Mouse (Mus musculus) MEL (cell line): ENCODE results near the gene Cep78. TPM values are rescaled to one million over a fixed set of nuclear protein-coding genes. Genes with fewer than 3 reads are reported as not detected.

Experiments used
- DNase-seq: peaks from one replicate; pipeline ENCODE4 v3.0.0; 2011; ENCODE audit warnings: low read depth, low spot score
- H3K27ac ChIP-seq: 2 replicates; pipeline ENCODE4 v1.5.1; 2012; ENCODE audit warnings: low read depth, mild to moderate bottlenecking, control low read depth, low read length, moderate library complexity; ENCODE audit not compliant: control insufficient read depth
- H3K27me3 ChIP-seq, 2 experiments: fragments of 150-350 bp in 1 of 2; sonication (generic) in 1 of 2; 2 replicates each; pipeline ENCODE4 v1.6.1; 2012; ENCODE audit warnings: low read length in 2 of 2, mild to moderate bottlenecking in 2 of 2, improper control_type of control experiment in 1 of 2, moderate library complexity in 1 of 2; ENCODE audit not compliant: insufficient read depth in 2 of 2, control insufficient read depth in 1 of 2
- H3K36me3 ChIP-seq, 2 experiments: 2 replicates each; pipeline ENCODE4 v1.6.1; 2012 to 2014; ENCODE audit warnings: low read length in 2 of 2, improper control_type of control experiment in 1 of 2, inconsistent platforms in 1 of 2, mild to moderate bottlenecking in 1 of 2; ENCODE audit not compliant: insufficient read depth in 2 of 2, control insufficient read depth in 1 of 2
- H3K4me1 ChIP-seq, 2 experiments: fragments of 150-350 bp in 1 of 2; sonication (generic) in 1 of 2; 2 replicates each; pipeline ENCODE4 v1.6.1; 2012; ENCODE audit warnings: low read length in 2 of 2, improper control_type of control experiment in 1 of 2, mild to moderate bottlenecking in 1 of 2; ENCODE audit not compliant: insufficient read depth in 2 of 2, control insufficient read depth in 1 of 2
- H3K4me3 ChIP-seq, 2 experiments: fragments of 150-350 bp in 1 of 2; sonication (generic) in 1 of 2; 2 replicates each; pipeline ENCODE4 v1.5.1; 2012; ENCODE audit warnings: low read depth in 2 of 2, low read length in 2 of 2, mild to moderate bottlenecking in 2 of 2, moderate library complexity in 2 of 2, control low read depth in 1 of 2, improper control_type of control experiment in 1 of 2; ENCODE audit not compliant: control insufficient read depth in 1 of 2, insufficient read depth in 1 of 2
- H3K79me2 ChIP-seq: 2 replicates; pipeline ENCODE4 v1.6.1; 2012; ENCODE audit warnings: mild to moderate bottlenecking, low read length, moderate library complexity; ENCODE audit not compliant: control insufficient read depth, poor library complexity, insufficient read depth
- H3K9ac ChIP-seq: 2 replicates; pipeline ENCODE4 v1.6.1; 2012; ENCODE audit warnings: low read depth, mild to moderate bottlenecking, control low read depth, low read length, moderate library complexity; ENCODE audit not compliant: control insufficient read depth, poor library complexity, severe bottlenecking
- H3K9me3 ChIP-seq: fragments of 150-350 bp; sonication (generic); replicated peaks from 2 replicates; pipeline ENCODE4 v1.6.1; 2012; ENCODE audit warnings: mild to moderate bottlenecking, low read length, improper control_type of control experiment, moderate library complexity; ENCODE audit not compliant: insufficient read depth
- BHLHE40 ChIP-seq: IDR thresholded peaks from 2 replicates; pipeline ENCODE4 v1.6.1; 2012; ENCODE audit warnings: low read depth, mild to moderate bottlenecking, inconsistent platforms, low read length, improper control_type of control experiment, borderline replicate concordance
- CHD1 ChIP-seq: IDR thresholded peaks from 2 replicates; pipeline ENCODE4 v1.6.1; 2012; ENCODE audit warnings: low read depth, mild to moderate bottlenecking, inconsistent platforms, low read length, improper control_type of control experiment
- CHD2 ChIP-seq: IDR thresholded peaks from 2 replicates; pipeline ENCODE4 v1.6.1; 2011; ENCODE audit warnings: low read length, improper control_type of control experiment
- ELF1 ChIP-seq: IDR thresholded peaks from 2 replicates; pipeline ENCODE4 v1.6.1; 2014; ENCODE audit warnings: low read depth, mild to moderate bottlenecking, inconsistent platforms, low read length, improper control_type of control experiment, moderate library complexity
- EP300 ChIP-seq, 2 experiments: IDR thresholded peaks; 2 replicates each; pipeline ENCODE4 v1.6.1; 2011; ENCODE audit warnings: improper control_type of control experiment in 2 of 2, low read length in 2 of 2, low read depth in 1 of 2, mild to moderate bottlenecking in 1 of 2
- ETS1 ChIP-seq: IDR thresholded peaks from 2 replicates; pipeline ENCODE4 v1.6.1; 2012; ENCODE audit warnings: low read depth, mild to moderate bottlenecking, inconsistent platforms, low read length, improper control_type of control experiment, moderate library complexity
- GABPA ChIP-seq: IDR thresholded peaks from 2 replicates; pipeline ENCODE4 v1.6.1; 2012; ENCODE audit warnings: low read depth, mild to moderate bottlenecking, inconsistent platforms, low read length, improper control_type of control experiment, moderate library complexity
- GATA1 ChIP-seq: IDR thresholded peaks from 2 replicates; pipeline ENCODE4 v1.6.1; 2011; ENCODE audit warnings: low read depth, low read length, improper control_type of control experiment
- HCFC1 ChIP-seq: IDR thresholded peaks from 2 replicates; pipeline ENCODE4 v1.6.1; 2012; ENCODE audit warnings: low read depth, mild to moderate bottlenecking, inconsistent platforms, low read length, improper control_type of control experiment, moderate library complexity
- KAT2A ChIP-seq: conservative IDR thresholded peaks from 2 replicates; pipeline ENCODE4 v1.6.1; 2012; ENCODE audit warnings: low read depth, low read length, improper control_type of control experiment, inconsistent platforms
- MAFK ChIP-seq: IDR thresholded peaks from 2 replicates; pipeline ENCODE4 v1.6.1; 2011; ENCODE audit warnings: low read depth, mild to moderate bottlenecking, low read length, improper control_type of control experiment, borderline replicate concordance
- MAX ChIP-seq: IDR thresholded peaks from 2 replicates; pipeline ENCODE4 v1.6.1; 2011; ENCODE audit warnings: low read length, improper control_type of control experiment
- MEF2A ChIP-seq: IDR thresholded peaks from 2 replicates; pipeline ENCODE4 v1.6.1; 2014; ENCODE audit warnings: low read depth, mild to moderate bottlenecking, inconsistent platforms, low read length, improper control_type of control experiment; ENCODE audit not compliant: poor library complexity, insufficient replicate concordance, severe bottlenecking; ENCODE audit errors: extremely low read depth
- MXI1 ChIP-seq: IDR thresholded peaks from 2 replicates; pipeline ENCODE4 v1.6.1; 2011; ENCODE audit warnings: mild to moderate bottlenecking, low read depth, low read length, improper control_type of control experiment
- MYB ChIP-seq: IDR thresholded peaks from 2 replicates; pipeline ENCODE4 v1.6.1; 2011; ENCODE audit warnings: mild to moderate bottlenecking, low read depth, low read length, improper control_type of control experiment
- MYC ChIP-seq: IDR thresholded peaks from 2 replicates; pipeline ENCODE4 v1.6.1; 2011; ENCODE audit warnings: low read depth, mild to moderate bottlenecking, low read length, improper control_type of control experiment, moderate library complexity
- NELFE ChIP-seq: IDR thresholded peaks from 2 replicates; pipeline ENCODE4 v1.6.1; 2011; ENCODE audit warnings: low read depth, low read length, improper control_type of control experiment
- NRF1 ChIP-seq: IDR thresholded peaks from 2 replicates; pipeline ENCODE4 v1.6.1; 2014; ENCODE audit warnings: low read depth, mild to moderate bottlenecking, inconsistent platforms, low read length, improper control_type of control experiment, moderate library complexity; ENCODE audit not compliant: poor library complexity, insufficient read depth, severe bottlenecking
- POLR2A ChIP-seq, 2 experiments: IDR thresholded peaks; 2 replicates each; pipeline ENCODE4 v1.6.1; 2011 to 2012; ENCODE audit warnings: low read length in 2 of 2, mild to moderate bottlenecking in 2 of 2, control low read depth in 1 of 2, improper control_type of control experiment in 1 of 2, low read depth in 1 of 2, moderate library complexity in 1 of 2; ENCODE audit not compliant: control insufficient read depth in 1 of 2, insufficient read depth in 1 of 2, poor library complexity in 1 of 2
- POLR2AphosphoS2 ChIP-seq: IDR thresholded peaks from 2 replicates; pipeline ENCODE4 v1.6.1; 2011; ENCODE audit warnings: low read length, improper control_type of control experiment
- POLR2AphosphoS5 ChIP-seq: IDR thresholded peaks from 2 replicates; pipeline ENCODE4 v1.6.1; 2012; ENCODE audit warnings: low read depth, borderline replicate concordance, mild to moderate bottlenecking, inconsistent platforms, low read length, moderate library complexity, mixed read lengths
- RAD21 ChIP-seq: IDR thresholded peaks from 2 replicates; pipeline ENCODE4 v1.6.1; 2011; ENCODE audit warnings: mild to moderate bottlenecking, low read depth, low read length, improper control_type of control experiment
- SIN3A ChIP-seq: IDR thresholded peaks from 2 replicates; pipeline ENCODE4 v1.6.1; 2012; ENCODE audit warnings: low read length, improper control_type of control experiment, inconsistent platforms
- SMC3 ChIP-seq: IDR thresholded peaks from 2 replicates; pipeline ENCODE4 v1.6.1; 2011; ENCODE audit warnings: low read depth, low read length, improper control_type of control experiment
- TAL1 ChIP-seq: IDR thresholded peaks from 2 replicates; pipeline ENCODE4 v1.6.1; 2012; ENCODE audit warnings: mild to moderate bottlenecking, inconsistent platforms, low read length, moderate library complexity, mixed read lengths
- TBP ChIP-seq: IDR thresholded peaks from 2 replicates; pipeline ENCODE4 v1.8.0; 2011; ENCODE audit warnings: low read depth, low read length, improper control_type of control experiment
- TCF12 ChIP-seq: IDR thresholded peaks from 2 replicates; pipeline ENCODE4 v1.6.1; 2014; ENCODE audit warnings: low read depth, mild to moderate bottlenecking, inconsistent platforms, low read length, improper control_type of control experiment, moderate library complexity
- UBTF ChIP-seq: IDR thresholded peaks from 2 replicates; pipeline ENCODE4 v1.6.1; 2012; ENCODE audit warnings: low read depth, mild to moderate bottlenecking, inconsistent platforms, low read length, improper control_type of control experiment, moderate library complexity, borderline replicate concordance; ENCODE audit not compliant: insufficient read depth
- USF1 ChIP-seq: IDR thresholded peaks from 2 replicates; pipeline ENCODE4 v1.6.1; 2014; ENCODE audit warnings: low read depth, mild to moderate bottlenecking, inconsistent platforms, low read length, improper control_type of control experiment, moderate library complexity
- ZC3H11A ChIP-seq: IDR thresholded peaks from 2 replicates; pipeline ENCODE4 v1.6.1; 2012; ENCODE audit warnings: low read depth, mild to moderate bottlenecking, inconsistent platforms, low read length, improper control_type of control experiment
- ZKSCAN1 ChIP-seq: IDR thresholded peaks from 2 replicates; pipeline ENCODE4 v1.6.1; 2012; ENCODE audit warnings: low read depth, mild to moderate bottlenecking, inconsistent platforms, low read length, improper control_type of control experiment, moderate library complexity
- ZMIZ1 ChIP-seq: IDR thresholded peaks from 2 replicates; pipeline ENCODE4 v1.6.1; 2012; ENCODE audit warnings: low read depth, mild to moderate bottlenecking, inconsistent platforms, low read length, improper control_type of control experiment, moderate library complexity
- ZNF384 ChIP-seq: IDR thresholded peaks from 2 replicates; pipeline ENCODE4 v1.6.1; 2012; ENCODE audit warnings: low read depth, mild to moderate bottlenecking, inconsistent platforms, low read length, improper control_type of control experiment
- polyA plus RNA-seq, 2 experiments: library from polyadenylated mRNA; stranded (reverse) in 1 of 2; unstranded in 1 of 2; fragments of >175 nt in 1 of 2; fragments of >200 nt in 1 of 2; gene quantifications; 2 replicates each; pipeline versions ENCODE4 v1.2.1 to v1.2.4; 2012; ENCODE audit warnings: low replicate concordance in 2 of 2, low read depth in 1 of 2; ENCODE audit not compliant: insufficient read length in 2 of 2, insufficient read depth in 1 of 2, missing spikeins in 1 of 2
- total RNA-seq: library from RNA; depleted of rRNA; stranded (reverse); fragments of 300-350 nt; gene quantifications from 2 replicates; pipeline ENCODE4 v1.2.3, GENCODE M21; 2012

The Cep78 gene
- total and polyA plus RNA-seq, 3 experiments, result 22.2 to 23.0 TPM; not detected in 1

DNA sequence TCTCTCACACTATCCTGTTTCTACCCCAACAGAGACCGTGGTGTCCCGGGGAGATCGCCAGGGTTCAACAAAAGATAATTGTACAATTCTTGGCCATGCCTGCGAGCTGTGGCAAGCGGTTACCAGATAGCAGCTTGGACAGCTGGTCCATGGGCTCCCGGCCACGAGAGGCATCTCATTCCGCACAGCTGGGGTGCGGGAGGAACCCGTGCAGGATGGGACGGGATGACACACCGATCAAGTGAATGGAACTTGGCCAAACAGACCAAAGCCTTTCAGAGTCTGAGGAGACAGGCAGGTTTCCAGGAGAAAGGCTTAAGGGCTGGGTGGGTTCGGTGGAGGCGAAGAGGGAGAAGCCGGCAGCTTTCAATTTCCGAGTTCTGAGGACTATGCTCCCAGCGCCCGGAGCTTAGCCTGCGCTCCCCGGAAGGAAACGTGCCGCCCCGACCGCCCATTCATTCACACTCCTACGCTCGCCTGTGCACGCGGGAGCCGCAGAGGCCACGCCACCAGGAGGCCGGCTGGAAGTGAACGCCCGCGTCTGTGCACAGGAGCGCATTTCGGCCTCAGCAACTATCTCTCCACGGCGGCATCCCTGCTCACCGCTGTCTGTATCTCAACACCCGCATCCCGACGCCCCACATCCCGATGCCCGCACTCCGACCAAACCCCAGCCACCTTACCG lies 60.5 kb downstream of the Cep78 start:
- DNase-seq, result peak; percentile 84
- H3K4me1 ChIP-seq, result peaks cover 0 to 4% of the 10 kb centered on the region in 2 experiments; a peak in 2 of 4 replicates
- no peaks in the 10 kb centered on the region for H3K27me3 ChIP-seq
- peaks cover 40% of the 10 kb centered on the region for H3K79me2 ChIP-seq
- peak overlapping the region; percentile 96 for H3K27ac ChIP-seq
- TF ChIP-seq SIN3A (peak; percentile 83), BHLHE40 (peak; percentile 25; the same call in 1 of the 2 replicates), ELF1 (0 out of 2 replicates have a peak, but pooled peaks have one; percentile 14), ZMIZ1 (no peak), MYC (no peak), CHD1 (0 out of 2 replicates have a peak, but pooled peaks have one; percentile 26), UBTF (no peak; the same call in 1 of the 2 replicates), SMC3 (no peak), ZNF384 (no peak), ZKSCAN1 (no peak), MXI1 (peak; percentile 72), POLR2AphosphoS2 (no peak), MAFK (no peak), MEF2A (no peak), MYB (no peak), POLR2A (IDR thresholded peaks at IDR 0.05; ENCODE audit: control insufficient read depth in 1 of 2, insufficient read depth in 1 of 2, low read depth in 1 of 2, low read length in 2 of 2, poor library complexity in 1 of 2) (peak in 1 of 2 experiments; percentile 40; a peak in 1 of 4 replicates), KAT2A (no peak; the same call in 1 of the 2 replicates), MAX (no peak; the same call in 1 of the 2 replicates), NELFE (no peak), POLR2AphosphoS5 (no peak), RAD21 (no peak), TCF12 (peak; percentile 73), EP300 (IDR thresholded peaks at IDR 0.05; ENCODE audit: low read depth in 1 of 2, low read length in 2 of 2) (peak in 1 of 2 experiments; percentile 69; a peak in 2 of 4 replicates), ZC3H11A (no peak), USF1 (no peak; the same call in 1 of the 2 replicates), TAL1 (peak; percentile 50), CHD2 (no peak), TBP (no peak; the same call in 1 of the 2 replicates), HCFC1 (no peak), NRF1 (no peak), ETS1 (peak; percentile 99), GATA1 (peak; percentile 35), GABPA (no peak)
- H3K4me3 ChIP-seq, result peak overlapping the region; percentile 49 to 82
- no peaks in the 10 kb centered on the region for H3K9me3 ChIP-seq
- H3K9ac ChIP-seq, result peak overlapping the region; percentile 89
- H3K36me3 ChIP-seq, result peaks cover 13 to 21% of the 10 kb centered on the region in 2 experiments
